Mouse (Mus musculus): Measurements from ENCODE around the gene Cyp1a2. TPM values are rescaled to one million over a fixed set of nuclear protein-coding genes. Genes with fewer than 3 reads are reported as not detected.

Cyp1a2 gene
- polyA plus RNA-seq, 1 experiment from 2014 or later: not detected

DNA sequence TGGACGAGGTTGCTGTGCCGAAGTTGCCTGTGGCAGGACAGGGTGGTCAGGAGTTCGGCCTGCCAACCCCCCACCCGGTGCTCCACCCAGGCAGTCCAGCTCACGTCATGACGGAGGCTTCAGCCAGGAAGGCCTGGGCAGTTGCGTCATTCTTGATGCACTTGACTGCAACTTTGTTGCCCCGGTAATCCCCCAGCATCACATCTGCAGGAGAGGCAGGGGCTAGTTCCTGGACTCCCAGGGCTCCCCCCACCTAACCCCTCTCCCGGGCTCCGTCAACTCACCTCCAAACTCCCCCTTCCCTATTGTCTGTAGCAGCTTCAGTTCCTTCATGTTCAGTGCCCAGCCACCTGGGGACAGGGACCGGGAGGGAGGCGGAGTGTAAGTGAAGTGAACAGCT is 54.8 kb downstream of the Cyp1a2 start:
- Histone ChIP-seq H3K27ac (replicated peaks) (no peak overlapping the region), H3K9ac (no peak overlapping the region), H3K4me3 (no peak overlapping the region), H3K4me2 (no peak overlapping the region), H3K9me3 (no peaks in the 10 kb centered on the region), H3K36me3 (peaks cover 85% of the 10 kb centered on the region), H3K4me1 (replicated peaks) (peaks cover 4% of the 10 kb centered on the region; the same call in 1 of the 2 replicates), H3K27me3 (no peaks in the 10 kb centered on the region)
- ATAC-seq (ENCODE audit: low read depth): no peak
- WGBS: 93% methylated on average over 12 of the region's 12 CpGs

DNA sequence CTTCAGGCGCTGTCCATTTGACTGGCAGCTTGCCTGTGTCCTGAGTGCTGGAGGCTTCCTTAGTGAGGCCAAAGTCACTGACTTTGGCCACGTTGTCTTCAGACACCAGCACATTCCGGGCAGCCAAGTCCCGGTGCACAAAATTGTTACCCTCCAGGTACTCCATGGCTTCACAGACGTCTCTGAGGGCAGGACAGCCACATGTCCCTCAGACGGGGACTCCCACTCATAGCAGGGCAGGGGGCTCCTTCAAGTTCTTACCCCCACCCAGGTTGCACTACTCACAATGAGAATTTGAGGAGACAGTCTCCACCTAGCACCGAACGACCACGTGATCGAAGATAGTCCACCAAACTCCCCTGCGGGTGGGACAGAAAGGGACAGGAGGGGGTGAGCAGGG is 55.6 kb downstream of the Cyp1a2 start:
- no peaks in the 10 kb centered on the region for H3K4me1 ChIP-seq (replicated peaks)
- no peak overlapping the region for H3K9ac ChIP-seq
- H3K27ac ChIP-seq (replicated peaks): no peak overlapping the region
- no peak overlapping the region for H3K4me2 ChIP-seq
- H3K36me3 ChIP-seq: peaks cover 87% of the 10 kb centered on the region
- no peaks in the 10 kb centered on the region for H3K27me3 ChIP-seq
- 93% methylated on average over 11 of the region's 11 CpGs for WGBS
- ATAC-seq (ENCODE audit: low read depth): no peak
- H3K9me3 ChIP-seq: no peaks in the 10 kb centered on the region
- H3K4me3 ChIP-seq: no peak overlapping the region

DNA sequence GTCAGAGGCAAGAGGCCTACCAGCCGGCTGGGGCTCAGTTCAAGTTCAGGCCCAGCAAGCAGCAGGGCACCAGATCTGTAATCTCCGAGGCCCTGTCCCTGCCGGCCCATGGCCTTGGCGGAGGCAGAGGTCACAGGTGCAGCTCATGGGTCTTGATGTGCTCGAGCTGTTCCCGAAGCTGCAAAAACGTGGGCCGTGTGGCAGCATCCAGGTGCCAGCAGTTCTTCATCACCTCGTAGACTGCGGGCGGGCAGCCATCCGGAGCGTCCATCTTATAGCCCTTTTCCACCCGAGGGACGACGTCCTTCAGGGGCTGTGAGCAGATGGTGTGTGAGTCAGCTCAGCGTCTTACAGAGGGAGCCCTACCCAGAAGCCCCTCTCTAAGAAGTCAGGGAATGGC is 56.3 kb downstream of the Cyp1a2 start:
- no peak overlapping the region for H3K4me3 ChIP-seq
- peaks cover 85% of the 10 kb centered on the region for H3K36me3 ChIP-seq

More for the DNA sequence above, 56.3 kb downstream of the Cyp1a2 start:
- Histone ChIP-seq H3K27me3 (no peaks in the 10 kb centered on the region), H3K9ac (no peak overlapping the region), H3K27ac (replicated peaks) (no peak overlapping the region), H3K4me2 (no peak overlapping the region), H3K9me3 (no peaks in the 10 kb centered on the region), H3K4me1 (replicated peaks) (no peaks in the 10 kb centered on the region)
- no peak for ATAC-seq (ENCODE audit: low read depth)
- 91% methylated on average over 17 of the region's 17 CpGs for WGBS

Other genes with a start within 250 kb of the Cyp1a2 start
- 22.8 and 23.6 TPM in 2 replicates for gene Ppcdc, start 243.6 kb downstream of the Cyp1a2 start, polyA plus RNA-seq (2015; fragmentation: Nextera tagmentation; extraction: Ambion mirVana)
- 65.1 and 67.8 TPM in 2 replicates for gene Scamp5, start 215.6 kb downstream of the Cyp1a2 start, polyA plus RNA-seq (2015; fragmentation: Nextera tagmentation; extraction: Ambion mirVana)
- 21.0 and 21.9 TPM in 2 replicates for gene Rpp25, start 179.7 kb downstream of the Cyp1a2 start, polyA plus RNA-seq (2015; fragmentation: Nextera tagmentation; extraction: Ambion mirVana)
- 922 and 997 TPM in 2 replicates for gene Cox5a, start 162.4 kb downstream of the Cyp1a2 start, polyA plus RNA-seq (2015; fragmentation: Nextera tagmentation; extraction: Ambion mirVana)
- 20.2 and 20.6 TPM in 2 replicates for gene Fam219b, start 146.2 kb downstream of the Cyp1a2 start, polyA plus RNA-seq (2015; fragmentation: Nextera tagmentation; extraction: Ambion mirVana)
- gene Mpi, start 130.9 kb downstream of the Cyp1a2 start, polyA plus RNA-seq (2015; fragmentation: Nextera tagmentation; extraction: Ambion mirVana): 70.8 and 73.1 TPM in 2 replicates
- 48.0 and 53.7 TPM in 2 replicates for gene Scamp2, start 122.8 kb downstream of the Cyp1a2 start, polyA plus RNA-seq (2015; fragmentation: Nextera tagmentation; extraction: Ambion mirVana)
- 25.9 and 26.5 TPM in 2 replicates for gene Ulk3, start 94.3 kb downstream of the Cyp1a2 start, polyA plus RNA-seq (2015; fragmentation: Nextera tagmentation; extraction: Ambion mirVana)
- not detected in 2 replicates for gene Cplx3, start 77.4 kb downstream of the Cyp1a2 start, polyA plus RNA-seq (2015; fragmentation: Nextera tagmentation; extraction: Ambion mirVana)
- gene Lman1l, start 62.9 kb downstream of the Cyp1a2 start, polyA plus RNA-seq (2015; fragmentation: Nextera tagmentation; extraction: Ambion mirVana): not detected in 2 replicates
- gene Csk, start 30.1 kb downstream of the Cyp1a2 start, polyA plus RNA-seq (2015; fragmentation: Nextera tagmentation; extraction: Ambion mirVana): 43.7 and 43.9 TPM in 2 replicates
- gene Cyp1a1, start 4.2 kb upstream of the Cyp1a2 start, polyA plus RNA-seq (2015; fragmentation: Nextera tagmentation; extraction: Ambion mirVana): 0.15 TPM in 1 of 2 replicates, not detected in the other
- gene Edc3, start 24.8 kb upstream of the Cyp1a2 start, polyA plus RNA-seq (2015; fragmentation: Nextera tagmentation; extraction: Ambion mirVana): 32.0 and 35.4 TPM in 2 replicates
- 68.6 and 76.6 TPM in 2 replicates for gene Clk3, start 82.2 kb upstream of the Cyp1a2 start, polyA plus RNA-seq (2015; fragmentation: Nextera tagmentation; extraction: Ambion mirVana)
- 11.4 and 11.7 TPM in 2 replicates for gene Arid3b, start 153.1 kb upstream of the Cyp1a2 start, polyA plus RNA-seq (2015; fragmentation: Nextera tagmentation; extraction: Ambion mirVana)
- 149 and 166 TPM in 2 replicates for gene Ubl7, start 227.3 kb upstream of the Cyp1a2 start, polyA plus RNA-seq (2015; fragmentation: Nextera tagmentation; extraction: Ambion mirVana)

Data from neural tube, embryonic 13.5 days (tissue).